Mouse (Mus musculus): Measurements from ENCODE around the gene Zkscan14.
"Not testable (repeated sequence)": the region's sequence is repeated elsewhere in the genome, so short reads cannot be mapped to it uniquely, and the experiment has no call there.

Zkscan14 gene

DNA sequence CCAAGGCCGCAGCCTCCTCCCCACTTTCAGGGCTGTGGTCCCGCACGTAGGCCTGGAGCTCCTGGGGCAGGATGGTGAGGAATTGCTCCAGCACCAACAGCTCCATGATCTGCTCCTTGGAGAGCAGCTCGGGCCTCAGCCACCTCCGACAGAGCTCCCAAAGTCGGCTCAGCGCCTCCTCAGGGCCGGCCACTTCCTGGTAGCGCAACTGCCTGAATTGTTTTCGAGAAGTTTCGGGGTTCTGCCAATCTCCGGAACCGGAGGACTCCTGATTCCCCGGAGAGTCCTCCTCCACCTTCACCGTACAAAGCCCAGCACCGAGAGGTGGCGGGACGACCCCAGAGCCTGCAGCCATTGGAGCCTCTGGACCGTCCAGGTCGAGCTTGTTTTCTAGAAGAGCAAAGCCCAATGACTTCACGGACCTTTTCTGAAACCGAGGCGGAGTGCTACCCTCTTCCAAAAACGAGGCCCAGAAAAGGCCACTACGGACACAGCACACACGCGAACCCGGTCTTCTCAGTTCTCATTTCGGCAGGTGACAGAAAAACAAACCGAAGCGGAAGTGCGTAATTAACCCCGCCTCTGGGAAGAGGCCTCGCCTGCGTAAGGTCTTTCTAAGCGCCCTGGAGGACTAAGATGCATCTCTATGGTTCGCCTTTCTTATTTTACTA, at the start of gene Zkscan14:
TSS of gene Zkscan14 (minus strand) at position 548 of the 671 bp plus-strand sequence.
- peak; percentile 76 for DNase-seq

DNA sequence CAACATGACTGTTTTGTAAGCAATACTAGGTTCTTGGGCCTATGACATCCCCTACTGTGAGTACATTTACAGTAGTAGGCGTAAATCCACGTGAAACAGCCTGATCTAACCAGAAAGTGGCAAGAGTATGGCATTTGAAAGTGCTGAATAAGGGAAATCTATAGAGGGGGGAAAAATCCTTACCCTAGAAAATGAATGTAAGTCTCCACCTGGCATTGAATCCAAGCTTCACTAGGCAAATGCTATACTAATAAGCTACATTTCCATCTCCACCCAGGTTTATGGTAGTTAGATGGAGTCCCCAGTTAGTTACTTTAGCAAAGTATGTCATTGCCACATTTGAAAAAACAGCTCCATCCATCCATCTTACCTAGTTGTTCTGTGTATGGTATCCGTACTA, 47.9 kb upstream of the Zkscan14 start:
- DNase-seq, result no peak

DNA sequence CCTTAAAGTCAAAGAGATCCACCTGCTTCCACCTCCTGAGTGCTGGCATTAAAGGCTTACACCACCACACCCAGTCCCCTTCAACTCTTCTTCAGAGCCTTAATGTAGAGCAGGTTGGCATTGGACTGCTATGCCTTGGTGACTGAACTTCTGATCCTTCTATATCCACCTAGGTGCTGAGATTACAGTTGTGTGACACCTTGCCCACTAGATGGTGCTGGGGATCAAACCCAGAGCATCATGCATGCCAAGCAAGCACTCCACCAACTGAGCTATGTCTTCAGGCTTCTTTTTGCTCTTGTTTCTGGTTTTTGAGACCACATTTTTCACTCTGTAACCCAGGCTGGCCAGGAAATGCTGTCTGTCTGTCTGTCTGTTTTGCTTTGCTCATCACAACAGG, 33.0 kb upstream of the Zkscan14 start:
- DNase-seq, result no peak

DNA sequence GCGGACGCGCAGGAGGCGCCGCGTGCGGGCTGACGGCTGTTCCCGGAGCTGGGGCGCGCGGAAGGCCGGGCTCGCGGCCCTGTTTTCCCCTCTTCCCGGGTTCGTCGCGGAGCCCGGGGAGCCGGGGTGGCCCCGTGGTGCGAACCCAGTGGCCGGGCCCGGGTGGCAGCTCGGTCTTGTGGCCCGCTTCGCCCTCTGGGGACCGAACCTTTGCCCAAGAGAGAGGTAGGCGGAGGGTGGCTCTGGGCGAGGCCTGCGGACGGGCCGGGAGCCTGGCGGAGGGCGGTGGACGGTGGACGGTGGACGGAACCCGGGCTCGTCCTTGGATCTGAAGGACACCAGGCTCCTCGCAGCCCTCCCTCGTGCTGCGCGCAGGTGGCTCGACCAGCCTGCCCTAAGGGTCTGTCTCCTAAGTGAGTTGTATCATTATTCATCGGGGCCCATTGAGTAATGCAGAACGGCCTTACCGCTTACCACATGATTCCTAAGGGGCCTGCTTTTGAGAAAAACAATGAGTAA, 30.3 kb upstream of the Zkscan14 start:
- DNase-seq, result no peak

DNA sequence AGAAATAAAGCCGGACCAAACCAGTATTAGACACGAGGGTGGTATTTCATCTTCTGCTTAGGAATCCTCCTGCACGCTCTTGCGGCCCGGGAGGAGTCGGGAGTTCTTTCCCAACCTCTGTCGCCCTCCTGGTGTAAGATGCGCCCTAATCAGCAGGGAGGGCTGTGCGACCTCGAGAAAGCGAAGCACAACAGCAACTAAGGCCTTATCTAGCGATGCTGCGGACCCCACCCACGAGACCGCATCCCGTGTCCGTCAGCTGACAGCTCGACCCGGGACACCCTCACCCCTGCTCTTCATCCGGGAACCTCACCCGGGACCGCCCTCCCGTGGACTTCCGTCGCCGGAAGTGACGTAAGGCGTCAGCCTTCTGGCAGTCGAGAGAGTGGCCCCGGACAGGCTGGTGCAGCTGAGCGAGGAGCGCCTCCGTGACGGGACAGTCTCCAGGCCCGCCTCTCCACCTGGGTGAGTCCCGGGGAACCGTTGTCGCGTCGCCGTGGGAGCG, 29.8 kb upstream of the Zkscan14 start, which contains the start of gene Zfp655:
TSS of gene Zfp655 (plus strand) at position 349 of the 505 bp plus-strand sequence.
- peak; percentile 98 for DNase-seq

DNA sequence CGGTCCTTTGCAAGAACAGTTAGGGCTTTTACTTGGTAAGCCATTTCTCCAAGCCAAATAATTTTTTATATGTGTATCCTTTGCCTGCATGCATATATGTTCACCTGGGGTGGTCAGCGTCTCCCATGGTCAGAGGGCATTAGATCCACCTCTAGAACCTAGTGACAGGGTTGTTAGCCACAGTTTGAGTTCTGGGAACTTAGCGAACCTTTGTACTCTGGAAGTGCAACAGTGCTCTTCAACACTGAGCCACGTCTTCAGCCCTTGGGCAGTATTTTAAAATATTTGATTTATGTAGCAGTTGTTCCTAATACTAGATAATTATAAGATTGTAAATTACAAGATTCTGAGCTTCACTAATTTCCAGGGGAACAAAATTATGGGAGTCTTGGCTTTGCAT, 29.0 kb upstream of the Zkscan14 start:
- no peak for DNase-seq

DNA sequence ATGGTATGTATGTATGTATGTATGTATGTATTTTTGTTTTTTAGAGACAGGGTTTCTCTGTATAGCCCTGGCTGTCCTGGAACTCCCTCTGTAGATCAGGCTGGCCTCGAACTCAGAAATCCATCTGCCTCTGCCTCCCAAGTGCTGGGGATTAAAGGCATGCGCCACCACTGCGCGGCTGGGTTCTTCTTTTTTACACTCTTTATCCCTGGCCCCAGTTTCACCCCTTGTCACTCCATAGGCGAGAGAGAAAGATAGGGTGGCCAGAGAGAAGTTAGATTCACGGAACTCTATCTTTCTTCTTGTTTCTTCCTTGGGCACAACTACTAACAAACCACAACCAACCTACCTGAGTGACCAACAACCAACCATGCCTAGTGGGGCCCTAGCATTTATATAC, 27.6 kb upstream of the Zkscan14 start:
- DNase-seq, result not testable (repeated sequence)

DNA sequence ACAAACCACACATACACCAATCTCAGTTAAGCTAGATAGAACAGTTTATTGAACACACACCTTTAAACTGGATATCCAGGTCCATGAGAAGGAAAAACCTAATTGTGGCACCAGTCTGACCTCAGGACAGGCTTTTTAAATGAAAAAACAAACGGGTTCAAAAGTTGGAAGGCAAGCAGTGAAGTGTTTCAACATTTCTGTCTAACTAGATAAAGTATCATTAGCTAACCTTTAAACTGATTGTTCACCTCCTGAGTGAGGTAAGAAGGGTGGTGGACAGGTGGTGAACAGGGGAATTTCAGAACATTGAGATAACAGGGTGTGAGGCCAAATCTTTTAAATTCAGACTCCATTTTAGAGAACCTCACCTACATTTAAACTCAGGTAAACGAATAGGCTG, 24.8 kb upstream of the Zkscan14 start:
- DNase-seq, result no peak

DNA sequence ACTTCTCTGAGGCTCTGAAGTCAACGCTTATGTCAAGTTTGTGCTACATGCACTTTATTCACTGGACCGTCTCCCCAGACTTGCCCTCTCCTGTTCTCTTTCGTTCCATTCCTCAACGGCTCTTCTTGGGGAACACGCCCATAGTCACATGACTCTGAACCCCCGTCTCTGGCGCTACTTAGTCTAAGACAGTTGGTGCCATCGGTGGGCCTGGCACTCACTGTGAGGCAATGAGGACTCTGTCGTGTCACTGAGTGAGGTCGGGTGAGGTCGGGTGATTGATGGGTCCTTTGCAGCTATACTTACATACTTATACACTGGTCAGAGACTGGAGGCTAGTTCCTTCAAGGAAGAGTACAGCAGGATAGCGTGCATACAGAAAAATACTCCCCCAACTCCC, 21.7 kb upstream of the Zkscan14 start:
- DNase-seq, result no peak

DNA sequence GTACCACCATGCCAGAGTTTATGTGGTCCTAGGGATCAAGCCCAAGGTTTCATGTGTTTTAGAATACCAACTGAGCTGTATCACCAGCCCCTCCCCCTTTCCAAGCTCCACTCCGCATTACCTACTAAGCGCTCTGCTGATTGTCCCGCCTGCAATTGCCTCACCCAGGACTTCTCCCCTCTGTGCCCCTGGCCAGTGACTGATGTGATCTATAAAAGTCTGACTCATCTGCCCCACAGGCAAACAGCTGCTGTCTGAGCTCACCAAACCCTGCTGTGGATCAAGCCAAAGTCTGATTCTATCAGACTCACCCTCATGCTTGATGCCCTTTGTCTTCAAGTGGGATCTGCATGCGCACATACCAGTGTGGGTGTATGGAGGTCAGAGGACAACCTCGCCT, 21.2 kb upstream of the Zkscan14 start:
- no peak for DNase-seq

DNA sequence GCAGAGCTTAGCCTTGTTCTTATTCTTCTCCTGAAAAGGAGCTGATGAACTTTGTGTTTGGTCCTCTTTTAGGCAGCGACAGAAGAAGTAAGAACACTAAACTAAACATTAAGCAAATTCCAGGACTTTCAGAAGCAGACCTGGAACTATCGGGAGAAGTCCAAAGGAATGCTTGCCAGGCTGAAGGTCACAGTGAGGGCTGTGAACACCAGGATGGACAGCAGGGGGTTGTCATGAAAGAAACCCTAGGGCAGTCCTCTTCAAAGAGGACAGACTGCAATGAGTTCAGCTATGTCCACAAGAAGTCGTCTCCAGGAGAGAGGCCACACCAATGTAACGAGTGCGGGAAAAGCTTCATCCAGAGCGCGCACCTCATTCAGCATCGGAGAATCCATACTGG, 18.3 kb upstream of the Zkscan14 start:
- no peak for DNase-seq

DNA sequence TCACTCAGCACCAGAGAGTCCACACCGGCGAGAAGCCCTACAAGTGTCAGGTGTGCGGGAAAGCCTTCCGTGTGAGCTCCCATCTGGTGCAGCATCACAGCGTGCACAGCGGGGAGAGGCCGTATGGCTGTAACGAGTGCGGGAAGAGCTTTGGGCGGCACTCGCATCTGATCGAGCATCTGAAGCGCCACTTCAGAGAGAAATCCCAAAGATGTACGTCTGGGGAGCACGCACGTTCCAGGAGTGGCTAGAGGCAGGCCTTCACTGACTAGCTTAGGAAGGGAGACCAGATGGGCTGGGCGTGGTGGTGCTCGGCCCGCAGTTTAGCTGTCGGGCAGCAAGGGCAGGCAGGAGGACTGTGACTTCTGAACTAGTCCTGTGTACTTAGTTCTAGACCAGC, 17.0 kb upstream of the Zkscan14 start:
- no peak for DNase-seq

DNA sequence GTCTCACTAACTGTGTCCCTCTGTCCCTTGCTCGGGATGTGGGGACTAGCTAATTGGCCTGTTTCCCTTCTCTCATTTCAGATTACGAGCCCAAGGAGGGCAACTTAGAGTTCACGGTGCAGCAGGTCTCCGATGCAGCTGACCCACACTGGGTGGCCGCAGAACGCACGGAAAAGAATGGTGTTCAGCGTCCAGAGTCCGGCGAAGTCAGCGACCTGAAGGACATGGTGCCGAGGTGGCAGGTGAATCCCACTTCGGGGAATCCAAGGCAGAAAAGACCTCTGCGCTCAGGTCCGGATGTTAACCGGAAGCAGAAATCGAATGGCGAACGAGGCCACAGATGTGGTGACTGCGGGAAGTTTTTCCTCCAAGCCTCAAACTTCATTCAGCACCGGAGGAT, 16.5 kb upstream of the Zkscan14 start:
- no peak for DNase-seq

DNA sequence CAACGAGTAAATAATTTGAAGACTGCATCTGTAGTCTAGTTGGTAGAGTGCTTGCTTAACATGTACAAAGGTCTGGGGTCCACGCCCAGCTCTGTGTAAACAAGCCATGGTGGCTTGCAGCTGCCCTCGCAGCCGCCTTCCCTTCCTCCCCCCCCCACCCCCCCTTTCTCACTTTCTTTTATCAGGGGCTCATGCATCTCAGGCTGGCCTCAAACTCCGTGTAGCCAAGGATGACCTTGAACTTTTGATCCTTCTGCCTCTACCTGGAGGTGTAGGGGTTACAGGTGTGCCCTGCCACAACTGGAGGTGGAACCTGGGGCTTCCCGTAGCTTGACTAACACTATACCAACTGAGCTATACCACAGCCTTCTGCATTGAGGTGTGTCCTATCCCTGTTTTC, 16.1 kb upstream of the Zkscan14 start:
- no peak for DNase-seq

DNA sequence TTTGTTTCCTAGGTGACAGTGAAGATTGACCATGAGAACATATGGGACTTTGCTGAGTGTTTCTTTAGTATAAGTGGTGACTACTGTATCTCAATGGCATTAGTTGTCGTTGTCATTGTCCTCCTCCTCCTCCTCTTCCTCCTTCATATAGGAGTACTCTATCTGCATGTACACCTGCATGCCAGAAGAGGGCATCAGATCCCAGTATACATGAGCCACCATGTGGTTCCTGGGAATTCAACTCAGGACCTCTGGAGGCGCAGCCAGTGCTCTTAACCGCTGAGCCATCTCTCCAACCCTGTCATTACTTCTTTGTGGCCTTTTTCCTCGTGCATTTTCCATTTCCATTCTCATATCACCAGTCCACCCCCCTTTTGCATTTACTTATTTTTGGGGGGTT, 13.0 kb upstream of the Zkscan14 start:
- no peak for DNase-seq

DNA sequence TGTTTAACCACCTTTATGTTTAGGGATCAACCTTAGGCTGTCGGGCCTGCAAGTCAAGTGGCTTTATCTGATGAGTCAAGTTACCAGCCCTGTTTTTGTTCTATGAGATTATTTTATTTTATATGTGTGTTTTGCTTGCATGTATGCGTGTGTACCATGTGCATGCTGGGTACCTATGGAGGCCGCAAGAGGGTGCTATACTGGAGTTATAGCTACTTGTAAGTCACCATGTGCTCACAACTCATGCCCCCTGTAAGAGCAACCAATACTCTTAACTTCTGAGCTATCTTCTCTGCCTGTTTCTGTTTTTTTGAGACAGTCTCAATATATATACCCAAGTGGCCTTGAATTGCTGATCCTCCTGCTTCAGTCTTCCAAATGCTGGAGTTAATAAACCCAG, 11.8 kb upstream of the Zkscan14 start:
- DNase-seq, result no peak

DNA sequence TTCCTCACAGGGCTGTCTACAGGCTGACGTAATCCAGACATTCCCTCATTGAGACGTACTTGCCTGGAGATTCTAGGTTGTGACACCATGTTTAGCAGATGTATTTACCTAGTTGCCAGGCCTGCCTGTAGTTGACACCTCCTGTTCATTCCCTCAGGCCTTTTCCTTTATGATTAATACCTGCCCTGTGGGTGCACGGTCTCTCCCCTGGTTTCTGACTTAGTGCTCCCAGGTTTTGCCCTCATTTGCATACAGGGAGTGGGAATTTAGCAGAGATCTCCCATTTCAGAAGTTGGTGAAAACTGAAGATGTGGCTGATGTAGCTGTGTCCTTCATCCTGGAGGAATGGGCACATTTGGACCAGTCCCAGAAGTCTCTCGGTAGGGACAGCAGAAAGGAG, 10.5 kb upstream of the Zkscan14 start:
- DNase-seq, result no peak

DNA sequence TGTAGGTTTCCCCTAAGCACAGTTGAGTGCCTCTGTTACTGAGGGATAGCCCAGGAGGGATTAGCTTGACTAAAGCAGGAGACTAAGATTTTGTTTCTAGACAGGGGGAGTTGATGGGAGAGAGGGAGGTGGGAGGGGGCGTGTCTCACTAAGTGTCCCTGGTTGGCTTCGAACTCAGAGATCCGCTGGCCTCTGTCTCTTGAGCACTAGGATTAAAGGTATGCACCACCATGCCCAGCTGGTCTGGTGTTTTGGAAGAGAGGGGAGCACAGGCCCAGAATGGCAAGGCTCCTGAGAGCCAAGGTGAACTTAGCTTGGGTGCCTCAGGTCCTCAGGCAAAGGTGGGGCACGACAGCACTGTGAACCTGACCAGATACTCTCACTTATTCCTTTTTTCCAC, 9.7 kb upstream of the Zkscan14 start:
- DNase-seq, result no peak

DNA sequence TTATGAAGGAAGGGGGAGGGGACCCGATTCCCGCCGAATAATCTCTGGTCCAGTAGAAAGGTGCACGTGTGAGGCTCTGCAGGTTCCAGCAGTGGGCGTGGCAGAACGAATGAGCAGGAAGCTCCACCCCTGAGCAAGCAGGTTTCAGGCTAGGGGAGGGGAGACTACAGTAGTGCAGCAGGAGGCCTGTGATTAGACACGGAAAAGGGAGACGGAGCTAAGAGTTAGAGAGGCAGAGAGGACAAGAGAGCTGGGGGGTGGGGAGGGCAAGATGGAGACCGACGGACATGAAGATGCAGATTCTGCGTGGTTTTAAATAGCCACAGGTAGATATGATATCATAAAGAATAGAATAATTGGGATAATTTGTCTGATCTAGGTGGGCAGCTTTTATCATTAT, 6.7 kb upstream of the Zkscan14 start:
- not testable (repeated sequence) for DNase-seq

DNA sequence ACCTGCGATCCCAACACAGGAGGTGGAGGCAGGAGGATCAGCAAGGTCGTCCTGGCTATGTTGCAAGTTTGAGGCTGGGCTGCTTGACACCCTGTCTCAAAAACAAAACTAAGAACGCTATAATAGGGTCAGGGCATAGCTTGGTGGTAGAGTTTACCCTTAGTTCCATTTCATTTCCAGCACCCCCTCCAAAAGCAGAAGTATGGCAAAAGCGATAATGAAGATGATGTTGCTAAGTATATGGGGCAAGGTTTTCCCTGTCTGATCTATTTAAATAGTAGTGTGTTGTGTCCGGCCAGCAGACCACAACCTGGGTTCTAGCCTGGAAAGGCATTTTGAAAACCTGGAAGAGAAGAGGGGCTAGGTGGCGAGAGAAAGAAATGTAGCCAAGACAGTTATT, 6.3 kb upstream of the Zkscan14 start:
- no peak for DNase-seq

DNA sequence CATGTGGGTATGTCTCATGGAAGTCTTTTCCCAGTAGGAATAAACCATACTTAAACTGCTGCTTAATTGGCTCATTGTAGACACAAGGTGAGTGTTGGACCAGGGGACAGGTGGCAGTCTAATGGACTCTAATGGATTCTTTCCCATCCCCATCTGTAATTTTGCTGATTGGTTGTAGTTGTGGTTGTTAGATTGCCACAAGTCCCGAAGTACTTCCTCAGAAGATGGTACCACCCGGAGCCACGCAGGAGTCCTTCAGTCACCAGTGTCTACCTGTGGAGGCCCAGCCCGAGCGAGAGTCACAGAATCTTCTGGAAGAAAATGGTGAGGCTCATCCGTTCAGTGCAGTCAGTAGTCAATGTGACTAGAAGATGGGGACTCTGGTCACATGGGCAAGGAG, 5.7 kb upstream of the Zkscan14 start:
- no peak for DNase-seq

DNA sequence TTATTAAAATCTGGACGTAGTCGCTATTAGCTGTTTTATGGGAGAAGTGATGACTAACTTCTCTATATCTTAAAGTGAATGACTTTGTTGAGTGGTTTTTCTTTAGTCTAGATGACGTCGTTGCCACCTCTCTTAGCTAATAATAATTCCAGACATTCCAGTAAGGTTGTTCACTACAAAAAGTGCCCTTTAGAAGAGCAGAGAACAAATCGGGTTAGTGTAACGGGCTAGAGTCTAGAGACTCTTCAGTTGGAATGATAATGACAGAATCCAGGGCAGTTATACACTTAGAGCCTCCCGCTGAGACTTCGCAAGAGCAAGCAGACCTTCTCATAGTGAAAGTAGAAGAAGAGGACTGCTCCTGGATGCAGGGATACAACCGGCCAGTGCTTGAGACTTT, 3.4 kb upstream of the Zkscan14 start:
- no peak for DNase-seq

DNA sequence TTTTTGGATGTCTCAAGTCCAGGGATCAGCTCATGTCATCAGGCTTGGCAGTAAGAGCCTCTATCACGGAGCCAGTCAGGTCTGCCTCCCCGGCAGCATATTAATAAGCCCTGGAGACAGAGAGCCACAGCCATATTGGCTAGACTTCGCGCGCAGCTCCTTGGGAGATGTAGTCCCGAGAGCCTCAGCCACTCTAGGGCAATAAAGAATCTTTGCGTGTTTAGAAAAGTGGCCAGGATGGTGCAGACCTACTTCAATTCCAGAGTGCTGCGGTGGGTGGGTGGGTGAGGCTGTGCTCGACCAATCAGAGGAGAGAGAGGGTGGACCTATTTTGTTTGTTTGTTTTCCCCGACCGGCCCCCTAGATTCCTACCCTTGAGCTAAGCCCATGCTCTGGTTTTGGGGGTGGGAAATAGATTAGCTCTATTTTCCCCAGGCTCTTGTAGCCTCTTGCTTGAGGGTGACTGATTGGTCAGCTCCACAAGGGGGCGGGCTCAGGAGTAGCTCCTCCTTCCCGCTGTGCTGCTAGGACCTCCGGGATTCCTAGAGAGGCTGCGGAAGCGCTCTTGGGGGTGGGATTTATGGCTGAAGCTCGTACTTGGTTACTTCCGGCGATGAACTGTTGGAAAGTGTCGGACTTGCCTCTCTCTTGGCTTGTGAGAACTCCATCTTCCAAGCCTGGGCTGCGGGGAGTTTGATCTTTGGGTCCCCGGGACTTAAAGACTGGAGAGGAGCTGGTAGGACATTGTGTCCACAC, 2.4 kb upstream of the Zkscan14 start, which contains the start of gene Zkscan5:
TSS of gene Zkscan5 (plus strand) at position 627 of the 756 bp plus-strand sequence.
- peak; percentile 99 for DNase-seq

DNA sequence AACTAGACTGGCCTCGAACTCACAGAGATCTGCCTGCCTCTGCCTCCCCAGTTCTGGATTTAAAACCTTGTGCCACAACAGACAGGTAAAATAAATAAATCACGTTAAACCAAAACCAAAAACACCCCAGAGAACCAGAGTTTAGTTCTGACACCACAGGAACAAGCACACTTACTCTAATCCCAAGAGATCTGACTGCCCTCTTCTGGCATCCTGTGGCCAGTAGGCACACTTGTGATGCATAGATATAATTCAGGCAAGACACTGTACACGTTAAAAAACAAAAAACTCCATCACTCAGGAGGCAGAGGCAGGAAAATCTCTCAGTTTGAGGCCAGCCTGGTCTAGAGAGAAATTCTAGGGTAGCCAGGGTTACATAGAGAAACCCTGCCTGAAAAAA, 778 bp upstream of the Zkscan14 start:
- DNase-seq, result no peak

Measured in cerebellum, adult 11-12 months (tissue).